Mouse (Mus musculus) heart, adult 2 months (tissue): ENCODE results near the gene Spred2.

Experiments
- CTCF ChIP-seq: fragments of 200-600 bp; IDR thresholded peaks from 2 replicates; pipeline ENCODE4 v1.8.1; 2022; ENCODE audit warnings: antibody characterized with exemption, mild to moderate bottlenecking, moderate library complexity
- EP300 ChIP-seq: fragments of 200-500 bp; IDR thresholded peaks from 2 replicates; pipeline ENCODE4 v1.6.1; 2011; ENCODE audit warnings: low read depth, low read length, control low read depth; ENCODE audit not compliant: insufficient read depth
- POLR2A ChIP-seq: fragments of 200-500 bp; IDR thresholded peaks from 2 replicates; pipeline ENCODE4 v1.6.1; 2011; ENCODE audit warnings: mild to moderate bottlenecking, low read depth, low read length, control low read depth; ENCODE audit not compliant: insufficient read depth

DNA sequence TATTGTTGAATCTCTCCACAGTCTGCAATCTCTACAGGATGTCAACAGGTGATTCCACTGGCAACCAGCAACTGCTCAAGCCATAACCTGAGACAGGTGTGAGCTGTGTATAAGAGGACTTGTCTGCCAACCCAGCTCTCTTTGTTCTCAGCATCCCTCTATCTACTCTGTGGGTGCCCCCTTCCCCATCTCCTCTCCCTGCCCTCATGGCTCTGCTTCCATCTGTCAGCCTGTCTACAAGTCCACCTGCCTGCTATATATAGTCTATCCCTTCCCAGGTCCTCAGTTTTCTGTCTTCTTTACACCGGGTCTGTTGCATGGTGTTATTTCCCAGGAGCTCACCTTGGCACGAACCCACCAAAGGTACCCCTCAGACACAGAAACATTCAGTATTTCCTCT lies 140.8 kb downstream of the Spred2 start:
- TF ChIP-seq POLR2A = no peak
- TF ChIP-seq CTCF = no peak
- TF ChIP-seq EP300 = no peak
